Mouse (Mus musculus): ENCODE data around the gene Srebf2. TPM values are rescaled to one million over a fixed set of nuclear protein-coding genes. Genes with fewer than 3 reads are reported as not detected.

Gene Srebf2
- polyA plus RNA-seq, 1 experiment from 2014 or later = 159 TPM

DNA sequence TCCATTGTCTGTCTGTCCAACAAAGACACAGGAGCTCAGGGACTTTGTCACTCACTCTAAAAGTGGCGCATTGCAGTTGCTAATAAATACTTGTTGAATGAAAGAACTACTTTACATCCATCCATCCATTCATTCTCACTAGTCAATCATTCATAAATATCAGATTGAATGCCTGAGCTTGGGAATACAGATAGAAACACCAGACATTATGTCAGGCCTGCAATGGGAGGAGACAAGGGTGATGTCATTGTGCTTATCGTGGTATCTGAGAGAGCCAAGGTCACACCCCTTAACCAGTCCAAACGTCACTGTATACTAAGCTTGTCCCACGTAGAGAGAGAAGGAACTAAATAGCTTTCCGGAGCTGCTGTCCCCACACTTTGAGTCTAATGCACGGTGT, 105.1 kb downstream of the Srebf2 start, which contains the start of gene 1500009C09Rik:
1500009C09Rik (plus strand) TSS at position 301 of the 400 bp plus-strand sequence.
- 86% methylated on average over 6 of the region's 6 CpGs for WGBS
- H3K27ac ChIP-seq (replicated peaks) = no peak within 1 kb of the TSS
- no peaks in the 10 kb centered on the region for H3K9me3 ChIP-seq (replicated peaks)
- no peaks in the 10 kb centered on the region for H3K27me3 ChIP-seq
- ATAC-seq (ENCODE audit: insufficient number of reproducible peaks, low FRiP score, low TSS enrichment, low read depth) = no peak
- no peak within 1 kb of the TSS for H3K4me2 ChIP-seq (replicated peaks)
- H3K4me1 ChIP-seq = no peaks in the 10 kb centered on the region; the same call in 1 of the 2 replicates
- no peak within 1 kb of the TSS for H3K4me3 ChIP-seq (replicated peaks)
- no peaks in the 10 kb centered on the region for H3K36me3 ChIP-seq
- H3K9ac ChIP-seq = no peak within 1 kb of the TSS

MicroRNA genes within 50 kb of the gene (microRNA counts, 519-probe panel; counts per million panel counts)
- microRNA mmu-miR-33 = 2,221 counts per million, percentile 49 among the panel's probes with 10 or more counts

Small RNAs within 50 kb of the gene (microRNA-seq; reads per million reads assigned to microRNA genes)
- 59.7 reads per million, percentile 49 among the genes with 10 or more reads in this experiment for gene Mir33 (ENCODE audit: borderline number of aligned reads)

Other genes starting within 250 kb of the Srebf2 start
- gene Polr3h, start 220.9 kb upstream of the Srebf2 start, polyA plus RNA-seq (2015; fragmentation: Nextera tagmentation; extraction: Ambion mirVana) = 64.2 and 65.3 TPM in 2 replicates
- 17.5 and 19.3 TPM in 2 replicates for gene Csdc2, start 210.4 kb upstream of the Srebf2 start, polyA plus RNA-seq (2015; fragmentation: Nextera tagmentation; extraction: Ambion mirVana)
- gene Pmm1, start 186.3 kb upstream of the Srebf2 start, polyA plus RNA-seq (2015; fragmentation: Nextera tagmentation; extraction: Ambion mirVana) = 35.9 and 39.6 TPM in 2 replicates
- gene 1700029P11Rik, start 166.6 kb upstream of the Srebf2 start, polyA plus RNA-seq (2015; fragmentation: Nextera tagmentation; extraction: Ambion mirVana) = not detected in 2 replicates
- gene Xrcc6, start 159.3 kb upstream of the Srebf2 start, polyA plus RNA-seq (2015; fragmentation: Nextera tagmentation; extraction: Ambion mirVana) = 75.5 and 82.1 TPM in 2 replicates
- gene Desi1, start 113.3 kb upstream of the Srebf2 start, polyA plus RNA-seq (2015; fragmentation: Nextera tagmentation; extraction: Ambion mirVana) = 29.3 and 29.8 TPM in 2 replicates
- 246 and 260 TPM in 2 replicates for gene Snu13, start 99.6 kb upstream of the Srebf2 start, polyA plus RNA-seq (2015; fragmentation: Nextera tagmentation; extraction: Ambion mirVana)
- not detected in 2 replicates for gene 4930407I10Rik, start 88.0 kb upstream of the Srebf2 start, polyA plus RNA-seq (2015; fragmentation: Nextera tagmentation; extraction: Ambion mirVana)
- gene Mei1, start 77.2 kb upstream of the Srebf2 start, polyA plus RNA-seq (2015; fragmentation: Nextera tagmentation; extraction: Ambion mirVana) = 0.04 and 0.11 TPM in 2 replicates
- gene Ccdc134, start 19.3 kb upstream of the Srebf2 start, polyA plus RNA-seq (2015; fragmentation: Nextera tagmentation; extraction: Ambion mirVana) = 27.6 and 31.1 TPM in 2 replicates
- 1.5 and 2.9 TPM in 2 replicates for gene Shisa8, start 65.6 kb downstream of the Srebf2 start, polyA plus RNA-seq (2015; fragmentation: Nextera tagmentation; extraction: Ambion mirVana)
- gene Tnfrsf13c, start 77.2 kb downstream of the Srebf2 start, polyA plus RNA-seq (2015; fragmentation: Nextera tagmentation; extraction: Ambion mirVana) = 0.58 and 0.61 TPM in 2 replicates
- 57.7 and 60.9 TPM in 2 replicates for gene Cenpm, start 97.6 kb downstream of the Srebf2 start, polyA plus RNA-seq (2015; fragmentation: Nextera tagmentation; extraction: Ambion mirVana)
- gene 1500009C09Rik, start 105.2 kb downstream of the Srebf2 start, polyA plus RNA-seq (2015; fragmentation: Nextera tagmentation; extraction: Ambion mirVana) = not detected in 2 replicates
- gene Sept3, start 127.7 kb downstream of the Srebf2 start, polyA plus RNA-seq (2015; fragmentation: Nextera tagmentation; extraction: Ambion mirVana) = 17.1 and 18.7 TPM in 2 replicates
- gene Wbp2nl, start 151.8 kb downstream of the Srebf2 start, polyA plus RNA-seq (2015; fragmentation: Nextera tagmentation; extraction: Ambion mirVana) = 0.20 TPM in 1 of 2 replicates, not detected in the other
- gene Naga, start 191.7 kb downstream of the Srebf2 start, polyA plus RNA-seq (2015; fragmentation: Nextera tagmentation; extraction: Ambion mirVana) = 64.8 and 65.9 TPM in 2 replicates
- gene Pheta2, start 191.8 kb downstream of the Srebf2 start, polyA plus RNA-seq (2015; fragmentation: Nextera tagmentation; extraction: Ambion mirVana) = 23.8 and 24.9 TPM in 2 replicates
- 264 and 279 TPM in 2 replicates for gene Smdt1, start 191.8 kb downstream of the Srebf2 start, polyA plus RNA-seq (2015; fragmentation: Nextera tagmentation; extraction: Ambion mirVana)
- 314 and 320 TPM in 2 replicates for gene Ndufa6, start 207.1 kb downstream of the Srebf2 start, polyA plus RNA-seq (2015; fragmentation: Nextera tagmentation; extraction: Ambion mirVana)
- gene Cyp2d22, start 233.1 kb downstream of the Srebf2 start, polyA plus RNA-seq (2015; fragmentation: Nextera tagmentation; extraction: Ambion mirVana) = 12.2 and 12.3 TPM in 2 replicates
- not detected in 2 replicates for gene Cyp2d11, start 246.8 kb downstream of the Srebf2 start, polyA plus RNA-seq (2015; fragmentation: Nextera tagmentation; extraction: Ambion mirVana)

Data from embryonic facial prominence, embryonic 15.5 days (tissue).